Mouse (Mus musculus): ENCODE measurements around the gene Ddx39b. TPM values are rescaled to one million over a fixed set of nuclear protein-coding genes. Genes with fewer than 3 reads are reported as not detected.
"Not testable (repeated sequence)": the region's sequence is repeated elsewhere in the genome, so short reads cannot be mapped to it uniquely, and the experiment has no call there.

The Ddx39b gene
- total RNA-seq, 2 experiments from 2014 or later, result 163 to 169 TPM

- intact Hi-C loops (cut with DNase I), result loop anchor here (2.0 kb wide), 1 partner anchor 18 kb away; no protein-coding TSS in a partner anchor
- peak in 1 of 2 experiments; percentile 71 for DNase-seq
Measured at GRCm38 (mm10) chr17:35218516-35219193, 22.9 kb upstream of the Ddx39b start.

DNA sequence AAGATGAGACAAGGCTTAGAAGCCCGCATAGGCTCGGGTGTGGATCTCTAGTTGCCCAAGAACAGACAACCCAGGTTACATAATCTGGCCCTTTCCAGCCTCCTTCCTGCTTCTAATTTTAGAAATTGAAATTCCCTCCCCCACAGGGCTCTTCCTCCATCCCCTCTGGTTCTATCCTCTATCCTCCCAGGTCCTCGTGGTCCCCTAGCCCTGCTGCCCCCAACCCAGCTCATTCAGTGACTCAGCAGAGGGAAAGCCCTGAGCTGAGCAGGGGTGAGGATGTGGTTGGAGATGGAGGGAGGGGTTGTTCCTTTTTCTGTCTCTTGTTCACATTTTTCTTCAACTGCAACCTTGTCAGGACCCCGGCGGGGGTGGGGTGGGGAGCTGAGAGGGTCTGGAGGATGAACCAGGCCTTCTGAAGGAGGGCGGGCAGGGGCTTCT, 21.9 kb upstream of the Ddx39b start:
- intact Hi-C loops (cut with DNase I), result loop anchor here (2.0 kb wide), 1 partner anchor 19 kb away; no protein-coding TSS in a partner anchor
- DNase-seq, result no peak

DNA sequence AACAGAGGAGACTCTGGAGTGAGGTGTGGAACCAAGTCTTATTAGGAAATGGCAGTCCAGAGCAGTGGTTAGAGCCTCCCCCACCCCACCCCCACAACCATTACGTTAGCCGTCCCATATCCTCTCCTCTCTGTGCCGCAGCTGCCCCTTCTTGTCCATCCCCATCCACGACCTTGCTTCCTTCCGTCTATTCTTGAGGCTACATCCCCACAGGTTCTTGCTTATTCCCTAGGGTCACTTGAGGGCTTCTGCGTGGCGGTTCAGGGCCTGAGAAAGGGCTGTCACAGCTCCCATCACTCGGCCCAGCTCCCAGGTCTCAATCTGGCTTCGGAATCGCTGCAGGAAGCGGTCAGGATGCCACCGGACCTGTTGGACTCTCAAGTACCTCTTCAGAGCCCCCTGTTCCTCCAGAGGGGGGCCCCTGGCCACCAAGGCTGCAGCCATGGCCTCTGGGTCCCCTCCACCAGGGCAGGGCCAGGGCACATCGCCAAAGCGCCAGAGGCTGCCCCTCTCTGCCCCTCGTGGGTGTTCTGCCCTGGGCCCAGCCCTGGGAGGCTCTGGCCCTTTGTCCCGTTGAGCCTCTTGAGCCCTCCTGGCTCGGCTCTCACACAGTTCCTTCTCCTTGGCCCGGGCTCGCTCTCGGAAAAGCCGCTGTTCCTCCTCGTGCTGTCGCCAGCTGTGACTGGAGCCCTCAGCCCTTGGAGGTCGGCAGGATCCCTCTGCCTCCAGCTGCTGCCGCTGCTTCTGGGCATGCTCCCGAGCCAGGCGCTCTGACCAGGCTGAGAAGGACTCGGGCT, 21.2 kb upstream of the Ddx39b start, which contains the start of gene Gm16181:
TSS of gene Gm16181 (plus strand) at position 679 of the 797 bp plus-strand sequence.
- intact Hi-C loops (cut with DNase I), result no loop called here
- DNase-seq, result peak; percentile 75 to 77

GRCm38 (mm10) chr17:35222299-35222698, 19.2 kb upstream of the Ddx39b start:
- peak in 1 of 2 experiments; percentile 32 for DNase-seq
- intact Hi-C loops (cut with DNase I), result no loop called here

DNA sequence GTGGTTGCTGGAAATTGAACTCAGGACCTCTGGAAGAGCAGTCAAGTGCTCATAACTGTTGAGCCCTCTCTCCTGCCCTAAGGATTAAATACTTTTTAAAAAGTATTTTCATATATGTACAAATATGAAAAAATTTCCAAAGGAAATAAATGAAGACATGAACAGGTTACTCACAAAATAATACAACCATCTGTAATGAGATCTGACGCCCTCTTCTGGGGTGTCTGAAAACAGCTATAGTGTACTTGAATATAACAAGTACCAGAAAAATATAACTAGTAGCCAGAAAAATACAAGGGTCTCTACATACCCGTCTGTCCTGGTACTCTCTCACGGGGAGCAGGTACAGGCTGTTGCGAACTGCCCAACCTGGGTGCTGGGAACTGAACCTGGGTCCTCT, 16.9 kb upstream of the Ddx39b start:
- DNase-seq, result no peak

DNA sequence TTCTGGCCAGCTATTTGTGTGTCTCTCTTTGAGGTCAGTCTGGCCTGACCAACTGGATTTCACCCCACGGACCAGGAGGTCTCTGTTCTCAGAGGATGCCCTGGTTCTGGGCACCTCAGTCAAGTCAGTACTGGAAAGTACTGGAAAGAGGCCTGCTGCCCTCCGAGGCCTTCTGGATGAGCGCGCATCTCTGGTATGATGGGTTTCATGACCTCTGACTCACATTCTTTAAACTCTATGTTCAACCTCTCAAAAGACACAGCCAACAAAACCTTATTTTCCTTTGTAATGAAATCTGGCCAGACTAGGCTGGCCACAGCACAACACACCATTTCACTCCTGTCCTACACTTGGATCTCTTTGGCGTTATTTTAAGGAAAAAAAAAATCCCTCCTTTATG, 16.1 kb upstream of the Ddx39b start:
- DNase-seq, result no peak
- intact Hi-C loops (cut with DNase I), result no loop called here

More for the DNA sequence above, 16.9 kb upstream of the Ddx39b start:
- intact Hi-C loops (cut with DNase I), result no loop called here

DNA sequence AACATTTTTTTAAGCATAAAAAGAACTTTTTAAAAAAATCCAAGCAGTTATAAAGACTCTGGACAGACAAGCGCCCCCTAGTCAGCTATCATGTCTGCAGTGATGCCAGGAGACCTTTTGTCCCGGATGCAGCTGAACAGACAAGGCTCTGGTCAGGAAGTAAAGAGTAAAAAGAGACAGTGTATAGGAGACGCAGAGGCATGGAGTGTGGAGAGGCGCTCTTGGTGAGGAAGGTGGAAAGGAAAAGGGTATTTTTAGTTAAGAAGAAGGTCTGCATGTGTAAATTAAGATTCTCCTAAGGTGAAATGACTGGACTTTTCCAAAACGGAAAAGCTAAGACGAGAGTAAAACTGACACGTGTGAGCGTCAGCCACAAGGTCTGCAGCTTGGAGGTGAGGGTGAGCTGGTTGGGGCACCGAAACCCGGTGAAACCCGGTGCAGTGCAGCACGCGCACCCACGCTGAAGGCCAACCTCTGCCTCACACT, 14.9 kb upstream of the Ddx39b start:
- DNase-seq, result no peak
- intact Hi-C loops (cut with DNase I), result loop anchor here (2.0 kb wide), 1 partner anchor 32 kb away; the partner anchor contains the start of gene Ltb

GRCm38 (mm10) chr17:35231022-35231421, 10.5 kb upstream of the Ddx39b start:
- intact Hi-C loops (cut with DNase I), result loop anchor here (10.0 kb wide), 2 partner anchors 226 to 386 kb away; partner anchors contain the start of gene Vars
- no peak for DNase-seq

DNA sequence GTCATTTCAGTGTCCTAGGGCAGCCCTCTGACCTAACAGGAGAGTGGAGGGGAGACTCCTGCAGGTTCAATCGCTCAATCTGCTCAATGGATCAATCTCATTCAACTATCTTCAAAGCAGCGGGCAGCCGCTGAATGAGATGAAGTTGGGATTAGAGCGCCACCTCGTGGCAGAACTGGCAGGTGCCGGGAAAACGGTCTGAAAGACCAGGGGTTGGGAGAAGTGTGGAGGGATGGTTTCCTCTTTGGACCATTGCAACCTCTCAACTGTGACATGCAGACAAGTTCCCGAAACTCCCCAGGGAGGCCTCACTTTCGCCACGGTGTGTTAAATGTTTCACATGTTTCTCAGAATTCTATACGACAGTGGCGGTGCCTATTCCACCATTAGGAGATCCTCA, 9.5 kb upstream of the Ddx39b start:
- intact Hi-C loops (cut with DNase I), result loop anchor here (1.0 to 10.0 kb wide), 4 partner anchors 54 to 387 kb away; partner anchors contain the start of gene Vars
- peak; percentile 88 to 93 for DNase-seq

GRCm38 (mm10) chr17:35232659-35233058, 8.9 kb upstream of the Ddx39b start:
- no peak for DNase-seq
- intact Hi-C loops (cut with DNase I), result loop anchor here (1.0 to 10.0 kb wide), 4 partner anchors 54 to 388 kb away; partner anchors contain the start of gene Vars

GRCm38 (mm10) chr17:35233114-35233980, 8.2 kb upstream of the Ddx39b start, which contains the start of gene Atp6v1g2:
Atp6v1g2 (plus strand) TSS chr17:35233660.
- intact Hi-C loops (cut with DNase I), result loop anchor here (2.0 to 10.0 kb wide), 3 partner anchors 67 to 389 kb away; partner anchors contain the start of gene Vars
- DNase-seq, result no peak

DNA sequence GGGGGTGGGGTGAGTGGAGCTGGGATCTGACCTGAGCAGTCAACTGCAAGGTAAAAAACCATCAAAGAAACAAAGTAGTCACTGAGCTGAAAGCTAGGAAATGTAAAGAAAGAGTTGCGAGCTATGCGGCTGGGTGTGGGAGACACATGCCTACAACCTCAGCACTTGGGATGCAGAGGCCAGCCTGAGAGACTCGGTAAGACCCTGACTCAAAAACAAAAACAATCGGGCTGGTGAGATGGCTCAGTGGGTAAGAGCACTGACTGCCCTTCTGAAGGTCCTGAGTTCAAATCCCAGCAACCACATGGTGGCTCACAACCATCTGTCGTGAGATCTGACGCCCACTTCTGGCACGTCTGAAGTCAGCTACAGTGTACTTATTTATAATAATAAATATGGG, 7.5 kb upstream of the Ddx39b start:
- intact Hi-C loops (cut with DNase I), result loop anchor here (10.0 kb wide), 2 partner anchors 229 to 389 kb away; partner anchors contain the start of gene Vars
- not testable (repeated sequence) for DNase-seq

GRCm38 (mm10) chr17:35234903-35235302, 6.6 kb upstream of the Ddx39b start:
- peak in 1 of 2 experiments; percentile 67 for DNase-seq
- intact Hi-C loops (cut with DNase I), result loop anchor here (5.0 to 10.0 kb wide), 3 partner anchors 113 to 390 kb away; partner anchors contain the start of genes Csnk2b, Gpank1 and Vars

GRCm38 (mm10) chr17:35235614-35236389, 5.7 kb upstream of the Ddx39b start, which contains the start of gene Nfkbil1:
Nfkbil1 (minus strand) TSS chr17:35235792.
- intact Hi-C loops (cut with DNase I), result loop anchor here (1.0 to 10.0 kb wide), 4 partner anchors 58 to 391 kb away; partner anchors contain the start of genes Csnk2b, Gpank1 and Vars
- DNase-seq, result peak; percentile 93 to 94

DNA sequence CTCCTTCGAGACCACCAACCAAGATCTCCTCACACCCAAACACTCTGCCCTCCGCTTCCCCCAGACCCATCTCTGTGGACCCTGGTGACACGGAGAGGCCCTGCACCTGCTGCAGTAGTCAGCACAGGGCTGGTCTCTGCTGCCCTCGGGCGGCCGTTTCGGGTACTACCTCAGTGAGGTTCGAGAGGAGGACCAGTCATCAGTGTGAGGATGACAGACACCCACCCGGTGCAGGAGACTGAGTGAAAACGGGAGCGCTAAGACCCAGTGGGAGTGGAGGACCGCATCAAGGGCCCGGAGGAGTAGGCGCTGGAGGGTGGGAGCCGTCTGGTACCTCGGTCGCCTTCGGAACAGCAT, 5.2 kb upstream of the Ddx39b start:
- peak; percentile 98 to 99 for DNase-seq
- intact Hi-C loops (cut with DNase I), result loop anchor here (1.0 to 10.0 kb wide), 4 partner anchors 58 to 392 kb away; partner anchors contain the start of genes Csnk2b, Gpank1 and Vars

- intact Hi-C loops (cut with DNase I), result loop anchor here (1.0 to 10.0 kb wide), 4 partner anchors 59 to 392 kb away; partner anchors contain the start of genes Csnk2b, Gpank1 and Vars
- peak in 1 of 2 experiments; percentile 5 for DNase-seq
Measured at GRCm38 (mm10) chr17:35236996-35237395, 4.5 kb upstream of the Ddx39b start.

DNA sequence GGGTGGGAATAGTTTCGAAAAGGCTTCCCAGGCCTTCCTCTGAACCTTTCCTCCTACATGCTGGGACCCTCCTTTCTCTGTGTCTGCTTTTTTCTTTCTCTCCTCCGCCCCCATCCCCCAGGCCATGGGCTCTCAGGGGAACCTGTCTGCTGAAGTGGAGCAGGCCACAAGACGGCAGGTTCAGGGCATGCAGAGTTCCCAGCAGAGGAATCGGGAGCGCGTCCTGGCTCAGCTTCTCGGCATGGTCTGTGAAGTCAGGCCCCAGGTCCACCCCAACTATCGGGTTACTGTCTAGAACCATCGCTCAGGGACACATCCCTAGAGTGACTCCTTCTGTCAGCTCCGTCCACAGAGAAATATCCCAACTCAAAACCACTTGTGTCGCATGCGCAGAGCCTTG, 4.0 kb upstream of the Ddx39b start:
- intact Hi-C loops (cut with DNase I), result loop anchor here (5.0 to 10.0 kb wide), 3 partner anchors 115 to 393 kb away; partner anchors contain the start of genes Csnk2b, Gpank1 and Vars

DNA sequence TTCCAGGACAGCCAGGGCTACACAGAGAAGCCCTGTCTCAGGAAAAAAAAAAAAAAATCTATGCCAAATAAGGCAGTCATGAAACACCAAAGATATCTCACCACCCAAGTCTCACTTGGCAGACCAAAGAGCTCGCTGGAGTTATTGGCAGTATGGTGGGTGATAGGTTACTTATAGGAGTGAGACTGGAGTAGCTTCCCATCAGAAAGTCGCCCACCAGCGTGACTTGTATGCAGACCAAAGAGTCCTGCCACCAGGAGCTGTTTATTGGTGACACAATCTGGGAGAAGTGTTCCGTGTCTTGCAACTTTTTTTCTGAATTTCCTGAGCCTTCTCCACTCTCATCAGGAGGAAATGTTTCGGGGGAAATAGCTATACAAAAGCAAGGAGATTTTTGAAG, 1.8 kb upstream of the Ddx39b start:
- DNase-seq, result no peak
- intact Hi-C loops (cut with DNase I), result loop anchor here (5.0 to 10.0 kb wide), 3 partner anchors 117 to 395 kb away; partner anchors contain the start of genes Csnk2b, Gpank1 and Vars

More for the DNA sequence above, 4.0 kb upstream of the Ddx39b start:
- DNase-seq, result no peak
